Mouse (Mus musculus) CD4-positive, CD25-positive, alpha-beta regulatory T cell, adult 2 months (primary cell): ENCODE data around the gene Itk.
A peak's percentile ranks its signal among the peaks of the same experiment; 100 is the strongest.

Experiments
- DNase-seq: peaks from one replicate; pipeline ENCODE4 v3.0.0-alpha.2; 2012; ENCODE audit warnings: low read depth, low spot score

Gene Itk

GRCm38 (mm10) chr11:46360991-46361665 lies 28.2 kb downstream of the Itk start:
- DNase-seq, result no peak

GRCm38 (mm10) chr11:46358369-46358768 lies 30.9 kb downstream of the Itk start:
- DNase-seq, result no peak

- DNase-seq, result no peak
Observed at GRCm38 (mm10) chr11:46349681-46350410, 39.5 kb downstream of the Itk start.

DNA sequence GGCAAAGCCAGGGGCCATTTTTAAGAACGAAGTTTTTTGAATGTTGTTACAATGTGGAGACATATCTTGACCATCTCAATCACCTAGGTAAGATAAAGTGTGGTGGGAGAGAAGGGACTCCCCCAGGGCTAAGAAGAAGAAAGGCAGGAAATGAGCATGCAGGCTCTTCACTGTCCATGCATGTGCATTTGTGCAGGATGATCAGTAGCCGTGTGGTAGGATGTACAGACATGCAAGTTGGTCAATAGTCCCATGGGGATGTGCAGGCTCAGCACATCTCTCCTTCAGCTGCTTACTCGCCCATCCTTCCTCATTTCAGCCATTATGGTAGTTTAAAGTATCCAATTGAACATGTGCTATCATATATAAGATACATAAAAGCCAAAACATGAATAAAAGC lies 40.9 kb downstream of the Itk start:
- peak; percentile 51 for DNase-seq

GRCm38 (mm10) chr11:46347756-46348155 lies 41.6 kb downstream of the Itk start:
- peak; percentile 39 for DNase-seq

- peak; percentile 88 for DNase-seq
Observed at GRCm38 (mm10) chr11:46343886-46344546, 45.3 kb downstream of the Itk start.

DNA sequence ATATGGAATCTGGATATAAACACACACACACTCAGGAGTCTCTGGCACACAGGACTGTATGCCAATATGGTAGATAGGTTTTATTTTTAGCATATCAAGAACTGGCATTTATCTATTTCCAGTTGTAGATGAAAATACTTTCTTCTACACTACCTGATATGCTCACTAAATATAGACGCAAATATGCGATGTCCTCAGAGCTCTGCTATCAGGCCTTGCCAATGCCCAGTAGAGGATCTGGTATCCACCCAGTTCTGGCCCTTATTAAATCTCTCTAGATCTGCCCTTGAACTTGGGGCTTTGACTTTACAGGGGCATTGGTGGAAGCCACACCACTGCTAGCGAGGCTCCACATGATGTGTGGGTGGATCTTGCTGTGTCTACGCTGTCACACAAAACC lies 47.4 kb downstream of the Itk start:
- DNase-seq, result no peak

GRCm38 (mm10) chr11:46336020-46336419 lies 53.3 kb downstream of the Itk start:
- no peak for DNase-seq

DNA sequence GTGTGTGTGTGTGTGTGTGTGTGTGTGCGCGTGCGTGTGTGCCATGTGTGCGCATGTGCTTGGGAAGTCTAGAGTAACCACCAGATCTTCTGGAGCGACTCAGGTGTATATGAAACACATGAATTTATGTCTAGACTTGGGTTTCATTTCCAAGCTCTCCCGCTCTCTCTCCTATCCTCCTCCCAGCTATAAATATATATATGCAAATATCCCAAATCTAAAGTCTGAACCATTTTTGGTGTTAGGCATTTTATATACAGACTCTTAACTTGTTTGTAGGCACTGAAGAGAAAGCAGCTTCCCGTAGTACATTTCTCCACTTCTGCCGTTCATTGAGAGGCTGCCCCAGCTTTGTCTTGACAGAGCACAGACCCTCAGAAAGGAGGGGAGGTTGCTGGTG lies 57.1 kb downstream of the Itk start:
- DNase-seq, result no peak

DNA sequence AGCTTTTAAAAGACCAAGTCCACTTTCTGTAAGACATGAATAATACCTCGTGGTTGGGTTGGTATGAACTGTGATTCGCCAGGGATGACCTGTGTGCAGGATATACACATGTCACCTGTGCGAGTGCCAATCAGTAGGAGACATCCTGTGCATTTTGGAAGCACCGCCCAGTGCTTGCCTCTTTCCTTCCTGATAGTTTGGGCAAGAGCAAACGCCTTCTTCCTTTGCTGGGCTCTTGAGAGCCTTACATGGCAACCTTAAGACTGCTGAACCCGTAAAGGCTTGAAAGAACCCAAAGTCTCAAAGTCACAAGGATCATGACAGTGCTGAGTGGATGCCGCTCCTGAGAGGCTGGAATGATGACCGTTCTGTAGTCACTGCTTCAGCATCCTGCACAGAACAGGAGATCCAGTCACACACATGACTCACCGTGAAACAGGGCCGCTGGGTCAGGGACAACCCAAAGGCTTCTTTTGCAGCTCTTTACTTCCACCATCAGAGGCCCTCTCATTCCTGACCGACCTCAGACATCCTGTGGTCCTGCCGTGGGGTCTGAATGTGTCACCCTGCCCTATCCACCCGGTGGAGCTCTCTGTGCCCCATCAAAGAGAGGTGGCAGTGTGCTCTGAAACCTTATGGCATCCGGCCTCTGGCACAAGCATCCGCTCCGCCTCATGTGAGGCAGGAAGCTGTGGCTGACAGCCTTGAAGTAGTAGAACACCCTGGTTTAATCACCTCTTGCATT lies 62.9 kb downstream of the Itk start:
- peak; percentile 89 for DNase-seq

GRCm38 (mm10) chr11:46321559-46321958 lies 67.8 kb downstream of the Itk start:
- DNase-seq, result no peak

DNA sequence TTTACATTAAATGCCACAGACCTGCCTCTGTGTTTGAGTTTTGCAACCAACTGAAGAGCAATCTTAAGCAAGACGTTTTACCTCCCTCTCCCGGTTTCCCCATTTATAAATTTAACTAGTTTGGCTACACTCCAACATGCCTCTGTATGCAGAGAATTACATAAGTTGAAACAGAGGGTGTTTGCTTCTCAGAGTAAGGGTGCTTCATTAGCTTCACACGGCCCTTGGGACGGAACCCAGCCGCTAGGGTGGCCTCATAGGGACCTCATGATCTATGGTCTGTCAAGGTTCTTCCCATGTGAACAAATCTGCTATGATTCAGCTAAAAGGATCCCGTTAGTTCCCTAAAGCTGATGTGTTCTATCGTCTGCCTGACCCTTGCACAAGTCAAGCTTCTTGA lies 74.8 kb downstream of the Itk start:
- DNase-seq, result no peak

GRCm38 (mm10) chr11:46313851-46314250 lies 75.5 kb downstream of the Itk start:
- peak; percentile 31 for DNase-seq

DNA sequence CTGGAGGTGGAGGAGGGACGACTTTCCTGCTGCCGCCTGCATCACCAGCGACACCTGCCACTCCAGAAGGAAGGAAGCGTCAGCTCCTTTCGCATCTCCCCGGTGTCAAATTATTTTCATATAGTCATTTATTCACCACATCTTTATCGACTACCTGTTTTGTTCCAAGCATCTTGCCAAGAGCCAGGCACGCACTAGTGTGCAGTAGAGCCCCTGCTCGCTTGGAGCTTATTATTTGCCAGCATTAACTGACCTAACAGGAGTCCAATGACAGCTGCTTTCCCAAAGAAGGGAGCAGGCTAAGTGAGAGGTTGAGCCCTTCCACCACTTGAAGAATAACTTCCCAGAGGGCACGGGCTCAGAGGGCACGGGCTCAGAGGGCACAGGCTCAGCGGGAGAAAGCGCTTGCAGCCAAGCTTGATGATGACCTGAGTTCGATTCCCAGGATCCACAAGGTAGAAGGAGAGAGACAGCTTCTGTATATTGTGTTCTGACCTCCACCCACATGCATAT lies 76.7 kb downstream of the Itk start, which contains the start of gene Cyfip2:
Cyfip2 (minus strand) TSS at position 337 of the 513 bp plus-strand sequence.
- no peak for DNase-seq

DNA sequence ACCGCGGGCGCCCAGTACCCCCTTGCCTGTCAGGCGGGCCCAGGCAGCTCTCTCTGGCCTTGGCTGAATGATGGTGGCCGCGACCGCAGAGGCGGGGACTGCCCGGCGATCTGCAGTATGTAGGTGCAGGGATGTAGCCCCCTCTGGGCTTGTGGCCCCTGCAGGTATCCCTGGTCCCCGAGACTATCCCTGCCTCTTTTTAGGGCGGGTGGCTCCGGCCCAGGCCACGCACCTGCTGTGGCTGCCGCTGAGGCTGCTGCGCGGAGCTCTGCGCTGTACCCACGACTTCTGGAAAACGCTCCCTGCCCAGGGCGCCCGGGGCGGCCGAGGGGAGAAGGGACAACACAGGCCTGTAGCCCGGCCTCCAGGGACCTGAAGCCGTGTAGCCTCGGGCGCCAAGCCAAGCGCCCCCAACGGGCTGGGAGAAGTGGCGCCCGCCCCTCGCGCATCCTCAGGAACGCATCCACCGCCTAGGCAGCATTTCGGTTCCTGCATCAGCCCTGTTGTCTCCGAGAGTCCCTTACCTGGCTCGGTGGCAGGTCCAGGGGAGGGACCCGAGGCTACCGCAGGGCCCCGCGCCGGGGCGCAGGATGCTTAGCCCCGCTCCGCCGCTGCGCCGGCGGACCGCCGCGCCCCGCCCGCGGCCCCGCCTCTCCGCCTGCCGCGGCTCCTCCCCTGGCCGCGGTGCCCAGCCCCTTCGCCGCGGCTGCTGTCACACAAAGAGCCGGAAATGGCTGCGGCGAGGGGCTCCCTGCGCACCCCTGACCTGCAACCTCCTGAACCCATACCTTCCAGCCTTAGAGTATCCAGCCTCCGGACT lies 77.4 kb downstream of the Itk start:
- DNase-seq, result peak; percentile 86

DNA sequence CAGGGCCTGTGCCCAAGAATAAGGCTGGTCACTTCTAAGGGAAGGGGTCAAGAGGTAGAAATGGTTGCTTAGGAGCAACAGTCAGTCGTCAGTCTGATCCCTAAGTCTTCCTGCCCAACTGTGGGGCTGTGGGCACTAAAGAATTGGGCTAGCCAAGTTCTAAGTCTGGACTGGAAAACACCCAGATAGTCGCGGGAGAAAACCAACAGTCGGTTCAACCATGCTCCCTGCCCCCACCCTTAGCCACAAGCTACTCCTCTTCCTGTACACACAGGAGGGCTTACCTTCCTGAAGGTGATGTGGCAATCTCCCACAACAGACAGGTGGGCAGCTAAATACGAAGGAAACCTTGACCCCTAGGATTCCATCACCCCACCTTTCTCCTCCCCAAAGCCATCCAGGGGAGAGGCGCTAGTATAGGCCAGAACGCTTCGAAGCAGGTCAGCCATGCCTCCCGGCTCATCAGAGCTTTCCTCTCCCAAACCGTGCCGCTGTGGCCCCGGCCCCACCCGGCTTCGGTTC lies 78.1 kb downstream of the Itk start:
- DNase-seq, result peak; percentile 77

DNA sequence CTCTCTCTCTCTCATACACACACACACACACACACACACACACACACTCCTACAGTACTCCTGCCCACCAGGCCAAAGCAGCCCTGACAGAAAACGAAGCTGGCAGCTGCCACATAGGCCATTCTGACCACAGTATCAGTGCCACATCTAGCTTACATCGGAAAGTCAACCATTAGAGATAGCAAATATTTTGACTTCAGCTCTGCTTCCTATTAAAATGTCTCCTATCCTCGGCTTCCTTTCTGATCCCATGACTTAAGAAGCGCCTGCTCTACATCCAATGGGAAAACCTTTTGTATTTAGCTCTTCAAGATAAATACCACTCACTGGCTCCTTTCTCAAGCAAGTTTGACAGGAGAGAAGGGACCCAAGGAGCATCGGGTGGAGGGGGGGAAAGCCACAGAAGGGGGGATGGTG lies 78.7 kb downstream of the Itk start:
- DNase-seq, result peak; percentile 30

- DNase-seq, result peak; percentile 34
Observed at GRCm38 (mm10) chr11:46309808-46310555, 79.3 kb downstream of the Itk start.

DNA sequence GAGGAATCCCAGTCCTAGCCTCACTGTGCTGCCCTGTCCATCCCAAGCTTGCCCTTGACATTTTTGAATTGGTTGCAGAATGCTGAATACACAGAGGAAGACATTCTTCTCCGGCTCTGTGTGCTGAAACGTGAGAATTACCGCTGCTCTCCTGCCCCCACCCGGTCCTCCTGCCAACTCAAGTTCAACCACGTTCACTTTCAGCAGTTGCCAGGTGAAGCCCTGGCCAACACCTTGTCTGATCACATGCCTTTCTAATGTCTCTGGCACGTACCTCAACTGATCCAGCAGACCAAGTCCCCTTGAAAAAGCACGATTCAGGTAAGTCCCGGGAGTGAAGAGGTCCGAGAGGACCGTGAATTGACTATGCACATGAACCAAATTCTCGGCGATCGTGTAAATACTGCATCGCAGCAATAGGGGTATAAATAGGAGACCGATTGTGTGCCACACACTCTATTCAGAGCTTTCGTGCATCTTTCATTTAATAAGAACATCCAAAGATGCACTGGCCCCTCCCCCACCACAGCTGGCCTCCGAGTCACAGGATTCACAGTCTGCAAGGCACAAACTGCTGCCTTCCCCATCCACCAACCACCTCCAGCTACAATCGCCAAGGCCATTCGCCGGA lies 80.1 kb downstream of the Itk start:
- peak; percentile 66 for DNase-seq
